Mouse (Mus musculus) kidney, adult 8-10 months (tissue): ENCODE results near the gene Gm3033.
"Not testable (repeated sequence)": the region's sequence is repeated elsewhere in the genome, so short reads cannot be mapped to it uniquely, and the experiment has no call there.

ENCODE experiments used
- DNase-seq, 2 experiments: peaks; one replicate each; pipeline ENCODE4 v3.0.0; 2022

Gm3033 gene

DNA sequence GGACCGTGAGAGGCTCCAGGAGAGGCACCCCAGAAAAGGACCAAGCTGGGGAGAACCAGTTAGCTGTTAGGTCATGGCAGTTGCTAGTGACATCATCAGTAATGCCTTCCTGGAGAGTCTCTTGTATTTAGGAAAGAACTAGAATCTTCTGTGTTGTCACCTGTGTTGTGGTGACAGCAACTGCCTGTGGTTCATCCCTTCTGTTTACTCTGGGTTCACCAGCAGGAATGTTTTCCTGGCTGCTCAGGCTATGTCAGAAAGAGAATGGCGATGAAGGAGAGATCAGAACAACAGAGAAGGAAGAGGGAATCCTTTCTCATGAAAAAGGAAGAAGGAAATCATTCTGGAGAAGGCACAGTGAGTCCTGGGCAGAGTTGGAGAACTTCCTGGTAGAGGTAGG is at the start of gene Gm3033:
Gene Gm3033, plus strand, starts transcription at position 301 of the 400 bp plus-strand sequence.
- not testable (repeated sequence) for DNase-seq

DNA sequence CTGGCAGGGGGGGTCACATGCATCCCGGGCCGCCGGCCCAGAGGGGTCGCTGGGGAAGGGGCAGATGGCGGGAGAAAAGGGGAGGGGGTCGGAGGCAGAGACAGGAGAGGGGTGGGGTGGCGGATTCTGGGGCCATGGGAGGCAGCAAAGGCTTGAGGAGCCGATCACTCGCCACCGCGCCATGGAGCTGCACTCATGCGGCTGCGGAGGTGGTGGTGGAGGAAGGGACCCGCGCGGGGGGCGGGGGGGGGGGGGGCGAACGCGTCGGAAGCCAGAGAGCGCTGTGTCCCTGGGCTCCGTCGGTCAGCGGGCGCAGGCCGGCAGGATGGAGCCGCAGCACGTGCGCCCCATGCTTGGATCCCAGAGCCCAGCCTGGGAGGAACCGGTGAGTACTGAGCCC is 36.3 kb upstream of the Gm3033 start, which contains the start of gene Gm3002:
Gene Gm3002, plus strand, starts transcription at position 301 of the 400 bp plus-strand sequence.
- DNase-seq = not testable (repeated sequence)

DNA sequence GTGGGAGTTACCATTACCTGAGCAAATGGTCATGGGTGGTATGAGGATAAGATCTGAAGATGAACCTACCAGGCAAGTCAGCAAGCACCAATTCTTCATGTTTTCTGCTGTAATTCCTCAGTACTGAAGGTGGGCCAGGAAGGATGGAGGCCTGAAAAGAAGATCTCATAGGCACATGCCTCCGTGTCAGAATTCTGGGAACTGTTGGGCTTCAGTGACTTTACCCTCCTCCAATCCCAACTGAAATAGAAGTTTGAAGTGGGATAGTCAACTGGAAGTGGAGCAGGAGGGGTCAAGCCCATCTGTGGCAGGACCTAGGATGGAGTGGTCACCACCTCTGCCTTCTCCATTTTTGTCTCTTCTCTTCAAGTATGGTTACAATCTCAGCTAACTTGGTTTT is 37.8 kb downstream of the Gm3033 start, which contains the start of gene Gm2916:
Gene Gm2916, plus strand, starts transcription at position 301 of the 400 bp plus-strand sequence.
- not testable (repeated sequence) for DNase-seq
